Mouse (Mus musculus): ENCODE data around the gene Rpl15.

DNA sequence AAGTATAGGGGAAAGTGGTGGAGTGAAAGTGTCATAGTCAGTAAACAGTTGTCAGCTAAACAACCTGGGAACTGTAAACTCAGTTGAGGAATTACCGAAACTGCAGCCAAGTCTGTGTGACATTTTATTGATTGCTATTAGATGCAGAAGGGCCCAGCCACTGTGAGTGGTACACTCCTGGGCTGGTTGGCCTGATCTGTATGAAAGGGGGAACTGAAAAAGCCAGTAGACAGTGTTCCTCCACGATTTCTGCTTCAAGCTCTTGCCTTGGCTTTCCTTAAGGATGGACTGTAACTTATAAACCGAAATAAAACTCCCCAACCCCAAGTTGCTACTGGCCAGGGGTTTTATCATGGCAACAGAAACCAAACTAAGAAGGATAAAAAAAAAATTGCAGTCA is 21.4 kb upstream of the Rpl15 start:
- TF ChIP-seq GABPA (IDR thresholded peaks at IDR 0.05; ENCODE audit: insufficient replicate concordance, low read depth, low read length) (no peak), MAFK (IDR thresholded peaks at IDR 0.05; ENCODE audit: insufficient replicate concordance, low read length) (no peak), CTCF (conservative IDR thresholded peaks at IDR 0.05 in 1 of 2, IDR thresholded peaks at IDR 0.05 in 1 of 2; ENCODE audit: low read depth in 2 of 2, low read length in 2 of 2) (no peak)

All from CH12.LX (cell line).